Mouse (Mus musculus): ENCODE measurements around the gene Rrp12. TPM values are rescaled to one million over a fixed set of nuclear protein-coding genes. Genes with fewer than 3 reads are reported as not detected.
"Not testable (repeated sequence)": the region's sequence is repeated elsewhere in the genome, so short reads cannot be mapped to it uniquely, and the experiment has no call there.

The Rrp12 gene
- polyA plus RNA-seq, 1 experiment from 2014 or later, result 17.9 TPM

DNA sequence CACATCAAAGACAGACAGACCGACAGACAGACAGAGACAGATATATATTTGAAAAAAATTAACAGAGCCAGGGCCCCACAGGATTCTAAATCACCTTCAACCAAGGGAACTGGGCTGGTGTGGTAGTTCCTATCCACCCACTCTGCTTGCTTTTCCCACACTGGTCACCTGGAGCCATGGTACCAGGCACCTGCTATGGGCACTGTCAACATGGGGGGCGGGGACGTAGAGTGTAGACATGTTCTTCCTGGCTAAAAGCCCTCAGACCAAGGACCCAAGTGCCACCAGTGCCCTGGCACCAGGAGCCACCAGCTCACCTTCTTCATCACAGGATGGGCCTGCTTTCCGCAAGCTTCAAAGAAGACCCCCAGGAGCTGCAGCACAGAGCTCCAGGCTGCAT lies 14.1 kb downstream of the Rrp12 start:
- no peak for TF ChIP-seq CTCF (IDR thresholded peaks at IDR 0.05)
- ATAC-seq, result no peak
- CTCF ChIA-PET, result no interaction called here
- DNase-seq (ENCODE audit: low read depth, low spot score), result no peak
- no peaks in the 10 kb centered on the region for H3K27me3 ChIP-seq
- in situ Hi-C loops (cut with MboI; ENCODE audit: low pct_unique_long_range_greater_than_20kb), result no loop called here
- POLR2A ChIA-PET, result no interaction called here

DNA sequence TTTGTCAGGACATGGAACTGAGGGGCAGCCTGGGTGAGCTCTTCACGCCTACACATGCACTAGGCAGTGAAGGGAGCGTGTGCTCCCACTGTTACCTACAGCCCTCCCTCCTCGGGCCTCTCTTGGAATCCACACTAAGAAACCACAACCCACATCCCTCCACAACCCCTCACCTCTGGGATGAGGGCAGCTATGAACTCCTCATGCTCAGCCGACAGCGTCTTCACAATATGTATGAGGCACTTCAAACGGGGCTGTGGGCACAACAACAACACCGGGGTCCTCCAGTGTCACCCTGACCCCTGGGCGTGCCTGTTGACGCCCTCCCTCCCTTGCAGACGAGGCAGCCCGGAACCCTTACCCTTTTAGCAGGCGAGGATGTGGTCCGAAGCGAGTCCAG lies 21.6 kb downstream of the Rrp12 start:
- POLR2A ChIA-PET, result no interaction called here
- no peaks in the 10 kb centered on the region for H3K27me3 ChIP-seq
- no peak for TF ChIP-seq CTCF (IDR thresholded peaks at IDR 0.05)
- CTCF ChIA-PET, result interaction anchor here (2.6 kb wide), 1 partner anchor 14 kb away, joined by 7 read pairs; no protein-coding TSS in a partner anchor
- ATAC-seq (no peak), DNase-seq (ENCODE audit: low read depth, low spot score) (no peak)
- in situ Hi-C loops (cut with MboI; ENCODE audit: low pct_unique_long_range_greater_than_20kb), result no loop called here

DNA sequence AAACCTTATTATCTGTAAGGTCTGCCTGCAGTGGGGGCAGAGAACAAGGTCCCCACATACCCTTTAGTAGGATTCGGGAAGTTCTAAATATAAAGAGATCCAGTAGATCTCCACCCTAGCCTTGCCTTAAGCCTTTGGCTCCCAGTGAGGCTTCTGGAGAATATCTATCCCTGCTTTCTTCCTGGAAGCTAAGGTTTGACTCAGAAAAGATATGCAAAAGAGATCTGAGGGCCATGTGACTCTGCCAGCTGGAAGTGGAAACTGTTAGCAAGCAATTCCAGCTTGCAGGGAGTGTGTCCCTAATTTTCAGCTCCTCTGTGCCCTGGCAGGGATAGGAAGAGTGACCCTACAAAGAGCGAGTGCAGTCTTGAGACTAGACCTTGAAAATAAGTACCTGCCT lies 23.7 kb downstream of the Rrp12 start:
- no peaks in the 10 kb centered on the region for H3K27me3 ChIP-seq
- POLR2A ChIA-PET, result no interaction called here
- ATAC-seq (no peak), DNase-seq (ENCODE audit: low read depth, low spot score) (no peak)
- in situ Hi-C loops (cut with MboI; ENCODE audit: low pct_unique_long_range_greater_than_20kb), result no loop called here
- CTCF ChIA-PET, result interaction anchor here (2.9 kb wide), 1 partner anchor 11 kb away, joined by 12 read pairs; no protein-coding TSS in a partner anchor
- TF ChIP-seq CTCF (IDR thresholded peaks at IDR 0.05), result no peak

DNA sequence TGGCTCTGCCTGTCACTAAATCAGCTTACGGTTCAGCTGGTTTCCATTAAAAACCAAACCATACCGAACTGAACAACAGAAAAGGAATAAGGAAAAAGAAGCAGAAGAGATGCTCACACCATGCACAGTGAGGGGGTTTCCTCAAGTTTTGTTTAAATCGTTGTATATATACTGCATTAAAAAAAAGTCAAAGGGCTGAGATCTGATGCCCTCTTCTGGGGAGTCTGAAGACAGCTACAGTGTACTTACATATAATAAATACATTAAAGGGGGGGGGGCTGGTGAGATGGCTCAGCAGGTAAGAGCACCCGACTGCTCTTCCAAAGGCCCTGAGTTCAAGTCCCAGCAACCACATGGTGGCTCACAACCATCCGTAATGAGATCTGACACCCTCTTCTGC lies 26.0 kb downstream of the Rrp12 start:
- ATAC-seq; in situ Hi-C loops (cut with MboI; ENCODE audit: low pct_unique_long_range_greater_than_20kb); H3K27me3 ChIP-seq; DNase-seq (ENCODE audit: low read depth, low spot score): not testable (repeated sequence)
- CTCF ChIA-PET, result interaction anchor here (1.7 to 2.9 kb wide), 2 partner anchors 9 to 10 kb away, joined by 3 to 12 read pairs; no protein-coding TSS in a partner anchor
- POLR2A ChIA-PET, result interaction anchor here (0.6 kb wide), 1 partner anchor 156 kb away, joined by 4 read pairs; no protein-coding TSS in a partner anchor

DNA sequence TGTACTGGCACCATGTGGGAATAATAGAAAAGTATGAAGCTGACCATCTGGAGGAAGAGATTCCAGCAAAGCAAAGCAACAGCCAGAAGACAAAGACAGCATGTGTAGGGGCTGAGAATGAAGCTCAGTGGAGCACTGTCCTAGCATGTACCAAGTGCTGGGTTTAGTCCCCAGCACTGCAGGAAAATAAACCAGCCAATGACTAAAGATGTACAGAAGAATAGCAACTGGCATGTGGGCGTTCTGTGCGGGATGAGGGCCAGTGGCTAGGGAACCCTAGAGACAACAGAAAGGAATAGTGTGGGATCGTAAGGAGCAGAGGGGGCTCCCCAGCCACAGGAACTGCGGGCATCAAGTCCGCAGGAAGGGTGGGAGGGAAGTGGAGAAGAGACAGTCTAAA lies 26.7 kb downstream of the Rrp12 start:
- POLR2A ChIA-PET, result no interaction called here
- CTCF ChIA-PET, result interaction anchor here (1.7 kb wide), 1 partner anchor 11 kb away, joined by 3 read pairs; no protein-coding TSS in a partner anchor
- DNase-seq (ENCODE audit: low read depth, low spot score) (no peak), ATAC-seq (no peak)
- in situ Hi-C loops (cut with MboI; ENCODE audit: low pct_unique_long_range_greater_than_20kb), result no loop called here
- no peaks in the 10 kb centered on the region for H3K27me3 ChIP-seq
- TF ChIP-seq CTCF (IDR thresholded peaks at IDR 0.05), result no peak

DNA sequence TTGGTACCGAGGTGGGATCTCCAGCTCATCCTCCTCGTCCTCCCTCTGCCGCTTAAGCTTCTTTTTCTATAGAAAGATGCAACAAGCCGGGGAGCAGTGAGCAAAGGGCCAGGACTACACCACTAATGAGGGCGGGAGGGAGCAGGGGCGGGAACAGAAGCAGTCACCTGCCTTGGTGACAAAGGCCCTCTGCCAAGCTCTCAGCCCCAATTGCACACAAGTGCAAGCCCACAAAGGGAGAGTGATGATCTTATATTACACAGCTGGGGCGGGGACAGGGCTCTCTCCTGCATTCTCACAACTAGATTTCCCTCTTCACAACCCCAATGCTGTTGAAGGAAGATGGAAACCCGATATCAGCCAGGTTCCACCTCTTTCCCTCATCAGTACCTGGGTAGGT lies 29.3 kb downstream of the Rrp12 start:
- POLR2A ChIA-PET, result no interaction called here
- DNase-seq (ENCODE audit: low read depth, low spot score) (no peak), ATAC-seq (no peak)
- H3K27me3 ChIP-seq, result no peaks in the 10 kb centered on the region
- no peak for TF ChIP-seq CTCF (IDR thresholded peaks at IDR 0.05)
- in situ Hi-C loops (cut with MboI; ENCODE audit: low pct_unique_long_range_greater_than_20kb), result no loop called here
- CTCF ChIA-PET, result interaction anchor here (2.3 kb wide), 1 partner anchor 18 kb away, joined by 5 read pairs; no protein-coding TSS in a partner anchor

DNA sequence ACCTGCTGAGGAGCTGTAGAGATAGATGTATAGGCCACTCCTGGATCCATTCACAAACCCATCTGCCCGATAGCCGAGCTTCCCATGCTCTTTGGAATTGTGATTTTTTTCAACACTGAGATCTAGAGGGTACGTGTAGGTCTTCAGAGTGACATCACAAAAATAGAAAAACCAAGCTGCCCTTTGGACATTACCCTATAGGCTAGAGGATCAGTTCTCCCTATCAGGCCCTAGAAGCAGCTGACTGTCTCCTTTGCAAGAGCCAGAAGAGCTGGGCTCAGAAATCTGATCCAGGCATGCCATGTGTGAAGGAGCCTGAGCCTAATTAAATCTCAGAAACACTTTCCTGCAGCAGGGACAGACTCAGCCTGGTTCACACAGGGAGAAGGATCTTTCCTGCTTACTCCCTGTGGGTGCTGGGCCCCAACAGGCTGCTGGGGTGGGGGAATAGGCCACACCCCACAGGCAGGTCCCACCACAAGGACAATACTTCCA lies 38.1 kb downstream of the Rrp12 start:
- H3K27me3 ChIP-seq, result no peaks in the 10 kb centered on the region
- DNase-seq (ENCODE audit: low read depth, low spot score) (no peak), ATAC-seq (no peak)
- CTCF ChIA-PET, result interaction anchor here (0.6 kb wide), 1 partner anchor 132 kb away, joined by 3 read pairs; no protein-coding TSS in a partner anchor
- in situ Hi-C loops (cut with MboI; ENCODE audit: low pct_unique_long_range_greater_than_20kb), result no loop called here
- TF ChIP-seq CTCF (IDR thresholded peaks at IDR 0.05), result no peak
- POLR2A ChIA-PET, result no interaction called here

DNA sequence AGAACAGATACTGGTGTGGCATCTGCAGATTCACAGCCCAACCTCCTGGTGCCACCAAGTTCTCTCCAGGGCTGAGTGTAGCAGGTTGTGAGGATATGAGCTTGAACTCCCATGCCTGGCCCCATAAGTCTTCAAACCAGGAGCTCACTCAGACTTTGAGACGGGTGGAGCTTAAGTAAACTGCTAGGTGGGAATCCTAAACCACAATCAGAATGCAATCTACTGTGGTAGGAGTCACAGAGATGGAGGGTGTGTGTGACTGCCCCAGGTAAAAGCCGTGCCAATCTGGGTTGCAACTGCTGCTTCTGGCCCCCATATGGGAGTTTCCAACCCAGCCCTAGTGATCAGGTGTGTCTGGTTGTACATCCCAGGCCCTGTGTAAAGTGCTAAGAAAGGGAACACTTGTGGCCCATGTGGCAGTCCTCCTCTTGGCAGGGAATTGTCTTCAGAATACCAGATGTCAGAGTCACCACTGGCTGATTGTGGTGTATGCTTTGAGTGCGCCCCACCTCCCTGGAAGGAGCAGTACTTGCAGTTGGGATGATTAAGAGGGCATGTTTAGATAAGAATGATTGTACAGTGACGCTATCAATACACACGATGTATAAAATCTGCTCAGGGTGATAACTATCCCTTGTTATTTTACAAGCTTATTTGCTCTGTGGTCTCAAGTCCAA lies 38.7 kb downstream of the Rrp12 start:
- DNase-seq (ENCODE audit: low read depth, low spot score) (no peak), ATAC-seq (no peak)
- ChIA-PET POLR2A (no interaction called here), CTCF (no interaction called here)
- H3K27me3 ChIP-seq, result no peaks in the 10 kb centered on the region
- TF ChIP-seq CTCF (IDR thresholded peaks at IDR 0.05), result no peak
- in situ Hi-C loops (cut with MboI; ENCODE audit: low pct_unique_long_range_greater_than_20kb), result no loop called here

DNA sequence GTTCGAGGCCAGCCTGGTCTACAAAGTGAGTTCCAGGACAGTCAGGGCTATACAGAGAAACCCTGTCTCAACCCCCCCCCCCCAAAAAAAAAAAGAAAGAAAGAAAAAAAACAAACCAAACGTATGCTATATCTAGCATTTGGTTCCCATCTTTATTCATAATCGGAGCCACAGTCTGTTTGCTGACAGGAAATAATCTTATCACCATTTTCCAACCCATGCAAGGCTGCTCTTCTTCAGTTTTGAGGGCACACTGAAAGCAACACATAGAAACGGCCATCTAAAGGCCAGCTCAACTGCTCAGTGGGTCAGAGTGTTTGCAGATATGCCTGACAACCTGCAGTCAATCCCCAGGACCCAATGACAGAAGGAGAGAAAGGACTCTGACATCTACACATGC lies 43.5 kb downstream of the Rrp12 start:
- no peaks in the 10 kb centered on the region for H3K27me3 ChIP-seq
- no peak for TF ChIP-seq CTCF (IDR thresholded peaks at IDR 0.05)
- in situ Hi-C loops (cut with MboI; ENCODE audit: low pct_unique_long_range_greater_than_20kb), result no loop called here
- ChIA-PET CTCF (no interaction called here), POLR2A (interaction anchor here (0.6 kb wide), 1 partner anchor 69 kb away, joined by 6 read pairs; no protein-coding TSS in a partner anchor)
- DNase-seq (ENCODE audit: low read depth, low spot score) (no peak), ATAC-seq (no peak)

DNA sequence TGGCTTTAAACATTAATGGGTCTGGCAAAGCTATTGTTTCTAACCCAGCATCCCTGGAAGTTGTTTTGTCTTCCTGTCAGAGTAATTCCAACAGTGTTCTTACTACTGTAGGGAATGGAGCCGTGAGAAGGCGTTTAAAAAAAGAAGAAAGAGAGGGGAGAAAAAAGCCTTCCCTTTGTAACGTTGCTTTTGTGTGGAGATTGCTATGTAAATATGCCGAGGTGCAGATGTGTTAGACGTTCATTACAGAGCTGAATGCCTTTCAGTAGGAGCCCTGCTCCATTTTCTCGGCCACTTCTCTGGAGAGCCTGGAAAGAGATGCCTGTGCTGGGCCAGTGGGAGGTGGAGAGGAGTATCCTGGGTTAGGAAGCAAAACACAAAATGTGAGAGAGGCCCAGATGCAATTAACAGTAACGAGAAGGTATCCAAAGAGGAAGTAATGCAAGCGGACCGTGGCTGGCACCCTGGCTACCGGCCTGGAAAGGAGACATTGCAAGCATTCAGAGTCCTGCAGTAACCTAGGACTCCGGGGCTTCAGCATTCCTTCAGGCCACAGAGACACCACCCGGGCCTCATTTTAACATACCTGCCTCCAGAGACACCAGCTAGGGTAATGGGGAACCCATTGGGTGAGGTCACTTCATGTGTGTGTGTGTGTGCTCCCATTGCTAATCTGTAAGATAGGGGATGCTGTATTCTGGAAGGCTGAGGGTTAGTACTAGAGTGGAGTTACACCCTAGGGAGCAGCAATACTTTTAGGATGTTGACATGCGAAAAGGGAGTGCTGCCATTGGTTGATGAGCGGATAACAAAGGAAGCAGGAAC lies 45.0 kb downstream of the Rrp12 start:
- TF ChIP-seq CTCF (IDR thresholded peaks at IDR 0.05), result no peak
- in situ Hi-C loops (cut with MboI; ENCODE audit: low pct_unique_long_range_greater_than_20kb), result no loop called here
- H3K27me3 ChIP-seq, result no peaks in the 10 kb centered on the region
- ChIA-PET CTCF (interaction anchor here (0.8 kb wide), 1 partner anchor 14 kb away, joined by 3 read pairs; no protein-coding TSS in a partner anchor), POLR2A (interaction anchor here (0.8 kb wide), 1 partner anchor 69 kb away, joined by 3 read pairs; no protein-coding TSS in a partner anchor)
- DNase-seq (ENCODE audit: low read depth, low spot score) (no peak), ATAC-seq (peak; percentile 19)

All from Patski (cell line).